Mouse (Mus musculus) frontal cortex, adult (tissue): Measurements from ENCODE around the gene CN725425.

Source experiments
- ATAC-seq: cut with Nextera tagmentation; 2 replicates; pipeline ENCODE4 v1.9.2; 2017; ENCODE audit warnings: mild to moderate bottlenecking, moderate library complexity, mixed read lengths; ENCODE audit not compliant: low TSS enrichment

CN725425 gene

GRCm38 (mm10) chr15:91199256-91199905 is at the start of gene CN725425:
Gene CN725425 (plus strand): TSS chr15:91199494.
- ATAC-seq, result no peak

GRCm38 (mm10) chr15:91152592-91152991 is 46.7 kb upstream of the CN725425 start:
- ATAC-seq, result peak; percentile 72

GRCm38 (mm10) chr15:91153311-91153710 is 46.0 kb upstream of the CN725425 start:
- ATAC-seq, result no peak

- ATAC-seq, result no peak
Observed at GRCm38 (mm10) chr15:91161153-91161552, 38.1 kb upstream of the CN725425 start.

- peak; percentile 67 for ATAC-seq
Observed at GRCm38 (mm10) chr15:91163454-91163853, 35.8 kb upstream of the CN725425 start.

- peak; percentile 81 for ATAC-seq
Observed at GRCm38 (mm10) chr15:91165021-91165420, 34.3 kb upstream of the CN725425 start.

- peak; percentile 13; the same call in 1 of the 2 replicates for ATAC-seq
Observed at GRCm38 (mm10) chr15:91167850-91168562, 31.3 kb upstream of the CN725425 start.

- no peak for ATAC-seq
Observed at GRCm38 (mm10) chr15:91170602-91171328, 28.5 kb upstream of the CN725425 start.

GRCm38 (mm10) chr15:91171332-91171731 is 28.0 kb upstream of the CN725425 start:
- peak; percentile 86 for ATAC-seq

GRCm38 (mm10) chr15:91172193-91172592 is 27.1 kb upstream of the CN725425 start:
- ATAC-seq, result no peak

- ATAC-seq, result no peak
Observed at GRCm38 (mm10) chr15:91178656-91179314, 20.5 kb upstream of the CN725425 start.

GRCm38 (mm10) chr15:91179911-91180622 is 19.2 kb upstream of the CN725425 start:
- ATAC-seq, result no peak

GRCm38 (mm10) chr15:91186358-91186757 is 12.9 kb upstream of the CN725425 start:
- ATAC-seq, result no peak

GRCm38 (mm10) chr15:91190026-91190425 is 9.3 kb upstream of the CN725425 start:
- ATAC-seq, result no peak

GRCm38 (mm10) chr15:91190519-91191207 is 8.6 kb upstream of the CN725425 start:
- ATAC-seq, result no peak; the same call in 1 of the 2 replicates

GRCm38 (mm10) chr15:91191412-91192222 is 7.7 kb upstream of the CN725425 start, which contains the start of gene Abcd2:
Gene Abcd2 (minus strand): TSS chr15:91191799.
- peak; percentile 84 for ATAC-seq

GRCm38 (mm10) chr15:91192223-91192598 is 7.1 kb upstream of the CN725425 start:
- 0 out of 2 replicates have a peak, but pooled peaks have one; percentile 6 for ATAC-seq

- ATAC-seq, result no peak
Observed at GRCm38 (mm10) chr15:91200833-91201232, 1.5 kb downstream of the CN725425 start.

- ATAC-seq, result no peak
Observed at GRCm38 (mm10) chr15:91202486-91202885, 3.2 kb downstream of the CN725425 start.

- no peak for ATAC-seq
Observed at GRCm38 (mm10) chr15:91203521-91203920, 4.2 kb downstream of the CN725425 start.
